Mouse (Mus musculus): ENCODE measurements at regions not wholly inside any gene's neighbourhood (a gene's known extent, or its start where the extent isn't known, plus 50 kb on each side); places are given as distances from the start of the nearest gene placed in this dataset.

GRCm38 (mm10) chr2:93135324-93135723 lies 52.0 kb upstream of the Trp53i11 start:
- DNase-seq = peak; percentile 54

GRCm38 (mm10) chr2:93133301-93133971 lies 53.9 kb upstream of the Trp53i11 start:
- DNase-seq = no peak

DNA sequence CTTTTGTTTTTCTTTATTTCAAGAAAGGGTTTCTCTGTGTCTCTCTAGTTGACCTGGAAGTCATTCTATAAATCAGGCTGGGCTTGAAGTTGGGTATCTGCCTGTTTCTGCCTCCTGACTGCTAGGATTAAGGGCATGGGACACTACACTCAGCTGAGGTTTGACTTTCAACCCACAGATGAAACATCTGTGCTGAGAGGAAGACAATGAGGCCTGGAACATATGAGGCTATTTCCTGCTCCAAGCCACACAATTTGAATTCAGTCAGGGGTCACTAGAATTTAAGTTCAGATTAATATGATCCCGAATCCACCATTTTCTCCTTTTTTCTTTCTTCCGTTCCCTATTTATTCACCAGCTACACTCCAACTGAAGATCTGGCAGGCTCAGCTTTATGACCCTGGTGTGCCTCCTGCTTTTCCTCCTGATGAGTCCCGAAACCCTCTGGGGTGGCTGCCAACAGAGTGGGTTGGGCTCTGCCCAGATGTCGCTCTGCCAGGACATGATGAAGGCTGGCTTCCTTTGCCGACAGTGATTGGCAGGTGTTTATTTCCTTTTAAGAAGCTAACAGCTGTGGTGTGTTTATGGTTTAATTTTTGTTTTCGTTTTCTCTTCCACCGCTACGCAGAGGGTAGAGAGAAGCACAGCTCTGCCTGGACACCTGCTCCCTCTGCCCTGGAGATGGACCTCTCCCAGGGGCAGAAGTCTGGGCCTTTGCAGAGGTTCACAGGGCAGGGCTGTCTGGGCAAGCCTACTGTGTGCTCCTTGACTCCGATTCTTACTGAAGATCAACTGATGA lies 55.3 kb upstream of the Trp53i11 start:
- peak; percentile 79 for DNase-seq

GRCm38 (mm10) chr2:93131236-93131635 lies 56.1 kb upstream of the Trp53i11 start:
- DNase-seq = no peak

DNA sequence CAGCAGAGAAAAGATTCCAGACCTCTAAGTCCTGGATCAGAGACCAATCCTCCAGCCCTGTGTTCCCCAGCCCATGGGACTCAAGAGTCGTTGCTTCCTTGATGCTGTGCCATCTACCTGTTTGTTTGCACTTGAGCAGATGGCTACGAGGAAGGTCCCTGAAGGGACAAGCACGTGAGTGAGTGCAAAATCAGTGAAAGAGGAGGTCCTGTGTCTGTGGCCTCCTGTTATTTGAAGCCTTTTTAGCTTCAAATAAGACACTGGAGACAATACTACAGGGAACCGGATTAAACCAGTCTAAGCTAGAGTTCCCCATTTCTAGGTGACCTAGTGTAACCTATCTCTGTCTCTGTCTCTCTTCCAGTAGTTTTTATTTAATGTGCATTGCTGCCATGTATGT lies 58.2 kb upstream of the Trp53i11 start:
- no peak for DNase-seq

GRCm38 (mm10) chr2:93126595-93127165 lies 60.7 kb upstream of the Trp53i11 start:
- DNase-seq = peak; percentile 92

DNA sequence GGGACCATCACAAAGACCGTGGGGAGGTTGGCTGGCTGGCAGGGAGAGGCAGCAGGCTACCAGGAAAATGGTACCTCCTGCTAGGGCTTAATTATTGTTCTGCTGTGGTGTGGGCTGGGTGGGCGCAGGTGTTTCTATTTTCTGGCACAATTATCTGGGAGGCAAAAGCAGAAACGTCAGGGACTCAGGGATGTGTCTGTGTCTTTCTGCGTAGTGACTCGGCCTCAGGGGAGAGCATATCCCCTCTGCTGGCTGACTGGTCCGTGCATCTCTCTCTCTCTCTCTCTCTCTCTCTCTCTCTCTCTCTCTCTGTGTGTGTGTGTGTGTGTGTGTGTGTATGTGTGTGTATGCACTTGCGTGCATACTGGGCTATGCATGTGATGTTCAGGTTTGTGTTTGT lies 61.2 kb upstream of the Trp53i11 start:
- DNase-seq = no peak

GRCm38 (mm10) chr2:93124866-93125467 lies 62.4 kb upstream of the Trp53i11 start:
- no peak for DNase-seq

DNA sequence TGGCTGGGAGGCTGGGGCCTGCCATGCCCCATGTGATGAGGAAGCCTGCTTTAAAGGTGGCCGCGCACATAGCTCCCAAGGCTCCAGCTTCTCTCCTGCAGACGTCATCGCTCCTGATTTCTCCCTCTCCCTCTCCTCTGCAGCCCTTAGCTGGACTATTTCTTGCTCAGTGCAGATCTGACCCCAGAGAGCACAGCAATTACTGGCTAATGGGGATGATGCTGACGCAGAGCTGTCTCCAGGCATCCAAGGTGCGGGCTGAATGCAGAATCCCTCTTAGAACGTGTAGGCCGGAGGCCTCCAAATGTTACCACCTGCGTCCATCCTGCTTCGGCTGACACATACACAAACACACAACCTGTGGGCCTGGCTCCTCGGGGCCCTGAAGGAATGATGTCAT lies 63.5 kb upstream of the Trp53i11 start:
- no peak for DNase-seq

GRCm38 (mm10) chr2:93120386-93120785 lies 67.0 kb upstream of the Trp53i11 start:
- DNase-seq = no peak

DNA sequence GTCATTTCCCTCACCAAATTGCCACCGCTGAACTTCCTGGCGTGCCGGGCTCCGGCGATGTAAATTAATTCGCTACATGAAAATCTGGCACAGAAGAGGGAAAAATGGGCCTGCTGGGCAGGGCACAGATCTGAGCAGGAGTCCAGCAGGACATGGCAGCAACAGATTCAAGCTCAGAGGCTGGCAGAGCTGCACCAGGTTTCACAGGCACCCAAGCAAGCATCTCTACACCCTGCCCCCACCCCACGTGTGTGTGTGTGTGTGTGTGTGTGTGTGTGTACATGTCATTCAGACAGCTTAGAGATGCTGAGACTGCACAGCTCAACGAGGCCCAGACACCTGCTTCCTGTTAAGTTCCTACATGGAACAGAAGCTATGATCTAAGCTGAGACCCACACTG lies 68.3 kb upstream of the Trp53i11 start:
- DNase-seq = no peak

- DNase-seq = peak; percentile 34
These were observed 69.3 kb upstream of the Prdm11 start for GRCm38 (mm10) chr2:93115303-93115702.

DNA sequence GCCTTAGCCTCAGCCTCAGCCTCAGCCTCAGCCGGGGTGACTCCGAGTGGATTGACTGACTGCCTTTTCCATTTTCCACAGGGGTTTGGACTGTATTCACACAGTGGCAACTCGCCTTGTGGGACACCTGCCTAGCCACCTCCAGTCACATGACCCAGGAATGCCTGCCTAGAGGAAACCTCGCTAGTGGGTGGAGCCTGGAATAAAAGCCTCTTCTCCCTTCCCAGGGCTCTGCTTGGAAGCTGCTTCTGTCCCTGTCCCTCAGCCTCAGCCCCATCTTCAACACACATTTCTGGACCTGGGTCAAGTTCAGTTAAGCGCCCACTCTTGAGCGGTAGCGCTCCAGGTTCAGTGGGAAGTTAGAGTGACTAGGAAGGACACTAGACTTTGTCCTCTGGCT lies 68.0 kb upstream of the Prdm11 start:
- DNase-seq = no peak

DNA sequence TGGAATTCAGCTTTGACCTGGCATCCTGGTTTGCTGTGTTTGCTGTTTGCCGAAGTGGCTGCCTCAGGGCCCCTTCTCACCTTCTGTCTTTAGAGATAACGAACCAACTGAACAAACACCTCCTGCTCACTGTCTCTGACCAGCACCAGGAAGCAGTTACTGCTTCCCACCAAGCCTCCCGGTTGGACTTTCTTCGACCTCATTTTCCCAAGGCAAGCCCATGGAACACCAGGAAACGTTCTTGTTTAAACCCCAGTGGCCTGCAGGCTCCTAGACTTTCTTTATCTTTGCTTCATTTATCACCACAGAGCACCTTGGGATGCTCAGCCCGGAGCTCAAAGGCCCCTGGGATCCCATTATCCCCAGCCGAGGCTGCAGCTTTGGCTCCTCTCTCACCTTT lies 66.4 kb upstream of the Prdm11 start:
- no peak for DNase-seq

DNA sequence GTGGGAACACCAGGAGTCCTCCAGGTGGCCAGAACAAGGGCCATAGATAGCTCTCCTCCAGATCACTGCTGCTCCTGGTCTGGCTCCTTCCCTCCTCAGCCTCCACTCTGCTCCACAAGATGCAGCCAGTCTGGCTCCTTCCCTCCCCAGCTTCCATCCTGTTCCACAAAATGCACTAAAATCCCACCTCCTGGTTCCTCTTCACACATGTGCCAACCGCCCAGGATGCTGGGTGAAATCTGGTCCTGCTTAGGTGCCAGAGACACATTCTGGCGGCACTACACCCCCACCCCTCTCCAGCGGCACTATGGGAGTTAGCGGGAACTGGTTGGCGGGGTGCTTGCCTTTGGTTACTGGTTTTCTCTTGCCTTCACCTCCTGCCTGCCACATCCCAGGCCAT lies 64.9 kb upstream of the Prdm11 start:
- no peak for DNase-seq

DNA sequence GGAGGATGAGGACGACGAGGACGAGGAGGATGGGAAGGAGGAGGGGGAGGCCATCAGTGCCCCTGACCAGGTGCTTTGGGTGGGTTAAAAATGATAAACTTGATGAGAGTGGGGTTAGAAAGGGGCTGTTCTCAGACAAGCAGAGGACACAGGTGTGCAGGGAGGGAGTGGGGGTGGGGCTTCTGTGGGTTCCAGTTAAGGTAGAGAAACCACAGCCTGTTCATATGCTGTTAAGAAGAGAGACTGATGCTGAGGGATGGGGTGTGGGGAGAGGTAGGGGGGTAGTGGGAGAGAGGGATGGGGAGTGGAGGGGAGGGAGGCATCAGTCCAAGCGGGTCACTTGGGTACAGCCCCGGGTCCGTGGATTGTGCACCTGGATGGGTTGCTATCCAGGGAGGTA lies 60.6 kb upstream of the Prdm11 start:
- no peak for DNase-seq

- DNase-seq = no peak
These were observed 56.0 kb upstream of the Prdm11 start for GRCm38 (mm10) chr2:93101991-93102390.

DNA sequence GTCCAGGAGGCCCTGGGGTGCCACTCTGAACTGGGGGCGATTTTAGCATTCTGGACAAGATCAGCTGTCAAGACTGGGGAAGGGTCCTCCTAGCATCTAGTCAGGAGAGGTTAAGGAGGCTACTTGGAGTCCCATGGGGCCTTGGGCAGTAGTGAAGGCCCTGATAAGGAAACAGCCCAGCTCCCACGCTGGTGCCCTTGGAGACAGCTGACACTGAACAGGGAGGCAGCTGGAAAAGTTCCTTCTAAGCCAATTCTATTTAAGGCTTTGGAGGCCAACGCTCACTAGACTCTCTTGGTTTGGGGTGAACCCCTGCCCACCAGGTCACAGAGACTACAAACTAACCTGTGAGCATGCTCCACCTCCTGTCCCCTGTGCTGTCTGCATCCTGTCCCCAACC lies 53.8 kb upstream of the Prdm11 start:
- no peak for DNase-seq

GRCm38 (mm10) chr2:93097016-93097415 lies 51.0 kb upstream of the Prdm11 start:
- DNase-seq = no peak

DNA sequence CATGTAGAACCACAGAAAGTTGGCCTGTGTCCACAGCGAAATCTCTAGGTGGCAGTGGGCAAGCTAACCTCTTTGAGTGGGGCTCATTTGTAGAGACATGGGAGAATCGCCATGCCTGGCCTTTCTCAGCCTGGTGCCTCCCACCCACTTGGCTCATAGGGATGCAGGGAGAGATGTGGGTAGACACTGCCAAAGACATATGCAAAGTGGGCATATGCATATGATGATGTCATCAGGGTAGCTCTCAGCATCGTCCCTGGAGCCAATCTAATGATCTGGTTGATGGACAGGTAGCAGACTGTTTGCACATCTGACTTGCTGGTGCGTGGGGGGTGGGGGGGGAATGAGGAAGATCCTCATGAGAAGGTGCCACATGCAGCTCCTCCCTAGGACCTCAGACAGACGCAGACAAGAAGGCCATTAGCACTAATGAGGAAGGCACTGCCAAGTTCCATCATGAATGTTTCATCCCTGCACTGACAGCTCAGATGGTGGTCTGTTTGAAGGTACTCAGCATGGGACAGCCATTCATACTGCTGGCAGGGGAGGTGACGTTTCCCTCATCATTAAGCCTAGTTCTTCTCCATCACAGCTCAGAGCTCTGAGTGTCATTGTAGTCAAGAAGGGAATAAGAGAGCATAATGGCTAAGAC lies 50.2 kb upstream of the Prdm11 start:
- DNase-seq = no peak

All from kidney, postnatal 10 days (tissue).